Mouse (Mus musculus): ENCODE measurements at regions not wholly inside any gene's neighbourhood (a gene's known extent, or its start where the extent isn't known, plus 50 kb on each side); places are given as distances from the start of the nearest gene placed in this dataset.

DNA sequence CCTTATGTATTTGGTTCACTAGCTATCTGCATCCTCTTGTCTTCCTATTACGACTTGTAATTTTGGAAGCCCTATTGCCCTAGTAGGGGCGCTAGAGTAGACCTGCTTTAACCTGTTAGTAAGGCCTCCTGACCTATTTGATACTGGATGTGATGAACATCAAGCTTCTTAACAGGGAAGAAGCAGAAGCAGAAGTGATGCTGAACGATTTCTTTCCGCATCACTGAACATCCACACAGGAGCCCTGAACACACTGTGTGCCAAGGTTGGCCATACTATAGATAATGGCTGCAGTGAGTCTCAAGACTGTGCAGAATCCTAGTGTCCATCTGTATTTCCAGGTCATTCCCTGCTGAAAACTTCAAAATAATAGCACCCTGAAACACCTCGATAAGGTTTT lies 151.0 kb downstream of the Gm9733 start:
- no peak for ATAC-seq (ENCODE audit: insufficient number of reproducible peaks, low FRiP score, low TSS enrichment, low read depth)
- WGBS, result 93% methylated on average over 5 of the region's 5 CpGs
- H3K9ac ChIP-seq, result no peak overlapping the region
- no peak overlapping the region for H3K4me2 ChIP-seq
- no peaks in the 10 kb centered on the region for H3K4me1 ChIP-seq
- H3K4me3 ChIP-seq, result no peak overlapping the region
- H3K36me3 ChIP-seq, result no peaks in the 10 kb centered on the region
- H3K9me3 ChIP-seq, result no peaks in the 10 kb centered on the region
- no peak overlapping the region for H3K27ac ChIP-seq
- H3K27me3 ChIP-seq, result no peaks in the 10 kb centered on the region

DNA sequence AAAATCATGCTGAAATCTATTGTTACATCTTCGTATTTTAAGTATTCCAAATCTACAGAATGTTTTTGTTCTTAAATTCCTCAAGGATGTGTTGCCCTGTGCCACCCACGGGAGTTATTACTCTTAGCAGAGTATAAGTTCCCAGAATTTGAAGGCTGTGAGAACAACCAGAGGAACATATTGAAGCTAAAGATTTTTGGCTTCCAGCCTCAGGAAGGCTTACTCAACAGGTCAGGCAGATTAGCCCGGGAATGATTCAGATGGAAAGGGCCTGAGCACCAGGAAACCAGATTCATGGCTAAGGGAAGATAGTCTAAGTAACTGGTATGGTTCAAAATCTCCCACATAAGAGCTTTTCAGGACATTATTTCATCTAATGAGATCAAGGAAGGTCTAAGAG lies 145.4 kb downstream of the Gm9733 start:
- Histone ChIP-seq H3K36me3 (no peaks in the 10 kb centered on the region), H3K27ac (no peak overlapping the region), H3K9me3 (no peaks in the 10 kb centered on the region), H3K27me3 (no peaks in the 10 kb centered on the region), H3K4me3 (no peak overlapping the region), H3K4me2 (no peak overlapping the region), H3K4me1 (no peaks in the 10 kb centered on the region), H3K9ac (no peak overlapping the region)
- no peak for ATAC-seq (ENCODE audit: insufficient number of reproducible peaks, low FRiP score, low TSS enrichment, low read depth)
- WGBS, result 71% methylated on average over 3 of the region's 3 CpGs

DNA sequence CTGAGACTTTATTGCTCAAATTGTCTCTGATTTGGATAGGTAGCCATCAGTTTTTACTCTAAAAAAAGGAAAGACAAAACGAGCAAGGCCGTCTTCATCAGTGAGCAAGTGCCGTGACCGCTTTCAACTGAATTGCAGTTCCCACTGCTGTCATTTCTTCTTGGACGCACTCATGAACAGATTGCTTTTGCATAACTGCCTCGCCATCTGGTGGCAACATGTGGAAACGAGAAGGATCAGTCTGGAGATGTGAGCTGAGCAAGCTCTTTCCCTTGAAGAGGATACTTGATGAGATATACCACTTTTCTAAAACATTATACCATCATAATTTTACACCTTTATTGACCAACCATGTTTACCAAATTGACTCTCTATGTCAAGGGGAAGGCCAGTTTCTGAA lies 137.7 kb downstream of the Gm9733 start:
- WGBS, result 5% methylated on average over 7 of the region's 7 CpGs
- no peak overlapping the region for H3K9ac ChIP-seq
- H3K36me3 ChIP-seq, result no peaks in the 10 kb centered on the region
- no peak overlapping the region for H3K4me2 ChIP-seq
- no peak overlapping the region for H3K27ac ChIP-seq
- no peaks in the 10 kb centered on the region for H3K27me3 ChIP-seq
- no peak for ATAC-seq (ENCODE audit: insufficient number of reproducible peaks, low FRiP score, low TSS enrichment, low read depth)
- H3K4me1 ChIP-seq, result no peaks in the 10 kb centered on the region
- no peak overlapping the region for H3K4me3 ChIP-seq
- no peaks in the 10 kb centered on the region for H3K9me3 ChIP-seq

DNA sequence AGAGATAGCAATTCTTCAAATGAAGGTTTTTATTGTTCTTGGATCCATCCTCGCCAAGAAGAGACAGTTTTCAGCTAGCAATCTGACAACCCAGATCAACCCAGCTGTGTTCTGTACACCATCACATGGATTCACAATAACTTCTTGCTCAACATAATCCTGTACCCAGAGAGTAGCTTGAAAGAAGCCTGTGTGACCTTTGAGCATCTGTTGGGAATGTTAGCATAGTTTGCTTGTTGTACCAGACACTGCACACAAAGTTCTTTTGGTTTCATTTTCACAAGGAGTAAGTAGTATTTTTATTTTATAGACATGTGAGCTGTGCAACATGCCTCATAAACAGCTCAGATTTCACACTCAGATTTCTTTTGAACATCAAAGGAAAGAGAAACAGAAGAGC lies 136.0 kb downstream of the Gm9733 start:
- no peaks in the 10 kb centered on the region for H3K36me3 ChIP-seq
- no peaks in the 10 kb centered on the region for H3K9me3 ChIP-seq
- H3K27me3 ChIP-seq, result no peaks in the 10 kb centered on the region
- ATAC-seq (ENCODE audit: insufficient number of reproducible peaks, low FRiP score, low TSS enrichment, low read depth), result no peak
- no peaks in the 10 kb centered on the region for H3K4me1 ChIP-seq
- WGBS, result 43% methylated on average over 1 of the region's 1 CpGs
- no peak overlapping the region for H3K9ac ChIP-seq
- H3K4me3 ChIP-seq, result no peak overlapping the region
- no peak overlapping the region for H3K4me2 ChIP-seq
- H3K27ac ChIP-seq, result no peak overlapping the region

DNA sequence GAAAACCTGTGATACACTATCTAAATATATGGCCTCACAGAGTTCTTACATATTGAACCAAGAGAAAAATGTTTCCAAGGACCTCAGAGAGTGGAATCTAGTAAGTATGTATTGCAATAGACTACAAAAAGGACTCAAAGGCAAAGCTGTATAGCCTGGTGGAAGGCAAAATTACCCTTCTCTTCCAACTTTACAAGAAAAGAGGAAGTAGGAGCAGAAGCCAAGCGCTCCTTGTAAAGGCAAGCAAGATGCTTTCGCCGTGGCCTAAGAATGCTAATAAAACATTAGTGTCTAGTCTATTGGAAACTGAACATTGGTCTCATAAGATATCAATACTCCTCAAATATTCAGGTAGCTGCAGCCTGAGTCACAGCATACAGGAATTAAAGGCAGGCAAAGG lies 134.0 kb downstream of the Gm9733 start:
- Histone ChIP-seq H3K27me3 (no peaks in the 10 kb centered on the region), H3K27ac (no peak overlapping the region), H3K4me2 (no peak overlapping the region), H3K9me3 (no peaks in the 10 kb centered on the region), H3K4me1 (no peaks in the 10 kb centered on the region), H3K4me3 (no peak overlapping the region), H3K9ac (no peak overlapping the region), H3K36me3 (no peaks in the 10 kb centered on the region)
- no peak for ATAC-seq (ENCODE audit: insufficient number of reproducible peaks, low FRiP score, low TSS enrichment, low read depth)
- WGBS, result 65% methylated on average over 3 of the region's 3 CpGs

DNA sequence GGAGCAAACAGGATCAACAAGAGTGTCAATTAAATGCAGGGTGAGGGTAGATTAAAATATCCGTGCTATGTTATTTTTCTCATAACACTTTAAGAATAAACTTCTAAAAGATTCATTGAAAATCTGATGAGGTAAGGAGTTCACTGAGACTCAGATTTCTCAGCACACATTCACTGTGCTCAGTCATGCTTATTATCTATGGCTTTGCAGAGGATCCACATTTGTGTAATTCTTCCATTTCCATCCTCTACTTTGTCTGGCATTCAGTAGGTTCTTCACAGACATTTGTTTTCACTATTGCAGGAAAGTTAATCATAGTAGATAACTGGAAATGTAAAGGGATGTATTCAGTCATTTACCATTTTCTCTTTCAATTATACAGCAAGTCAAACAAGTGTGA lies 131.8 kb downstream of the Gm9733 start:
- H3K4me3 ChIP-seq, result no peak overlapping the region
- ATAC-seq (ENCODE audit: insufficient number of reproducible peaks, low FRiP score, low TSS enrichment, low read depth), result no peak
- H3K9me3 ChIP-seq, result no peaks in the 10 kb centered on the region
- no peak overlapping the region for H3K27ac ChIP-seq
- H3K9ac ChIP-seq, result no peak overlapping the region
- no peaks in the 10 kb centered on the region for H3K36me3 ChIP-seq
- H3K27me3 ChIP-seq, result no peaks in the 10 kb centered on the region
- H3K4me1 ChIP-seq, result no peaks in the 10 kb centered on the region
- H3K4me2 ChIP-seq, result no peak overlapping the region
- 65% methylated on average over 1 of the region's 1 CpGs for WGBS

DNA sequence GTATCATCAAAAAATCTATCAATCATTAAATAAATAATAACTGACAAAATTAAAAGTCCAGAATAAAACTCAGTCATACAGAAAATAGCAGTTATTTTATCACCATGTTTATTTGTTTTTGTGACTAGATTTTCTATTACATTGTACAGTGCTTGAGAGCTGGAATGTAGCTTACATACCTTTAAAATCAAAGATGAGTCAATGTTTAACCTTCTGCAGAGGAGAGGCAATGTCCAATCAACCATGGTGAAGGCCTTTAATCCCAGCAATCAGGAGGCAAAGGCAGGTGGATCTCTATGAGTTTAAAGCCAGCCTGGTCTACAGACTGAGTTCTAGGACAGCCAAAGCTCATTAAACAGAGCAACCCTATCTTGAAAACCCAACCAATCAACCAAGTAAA lies 131.1 kb downstream of the Gm9733 start:
- no peak for ATAC-seq (ENCODE audit: insufficient number of reproducible peaks, low FRiP score, low TSS enrichment, low read depth)
- H3K27ac ChIP-seq, result no peak overlapping the region
- H3K9me3 ChIP-seq, result no peaks in the 10 kb centered on the region

DNA sequence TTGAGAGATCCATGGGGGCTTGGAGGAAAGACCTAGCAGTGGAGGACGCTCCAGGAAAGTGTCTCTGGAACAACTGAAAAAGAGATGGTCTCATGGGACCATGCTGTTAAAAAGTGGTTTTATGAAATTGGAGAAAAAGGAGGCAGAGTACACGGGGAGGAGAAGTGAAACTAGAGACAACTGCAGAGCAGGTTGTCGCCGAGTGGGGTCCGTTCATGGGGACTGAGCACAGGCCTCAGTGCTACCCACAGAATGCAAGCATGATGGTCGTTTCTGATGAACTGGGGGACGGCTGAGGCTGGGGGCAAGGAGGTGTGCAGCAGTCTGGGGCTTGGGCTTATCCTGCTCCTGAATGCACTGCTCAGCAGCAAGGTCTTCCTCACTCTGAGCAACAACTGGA lies 129.3 kb downstream of the Gm9733 start:
- no peaks in the 10 kb centered on the region for H3K4me1 ChIP-seq
- no peak overlapping the region for H3K4me2 ChIP-seq
- no peaks in the 10 kb centered on the region for H3K27me3 ChIP-seq
- no peak overlapping the region for H3K9ac ChIP-seq
- 72% methylated on average over 7 of the region's 7 CpGs for WGBS
- no peak for ATAC-seq (ENCODE audit: insufficient number of reproducible peaks, low FRiP score, low TSS enrichment, low read depth)
- H3K4me3 ChIP-seq, result no peak overlapping the region
- H3K27ac ChIP-seq, result no peak overlapping the region
- H3K9me3 ChIP-seq, result no peaks in the 10 kb centered on the region
- no peaks in the 10 kb centered on the region for H3K36me3 ChIP-seq

More for the DNA sequence above, 131.1 kb downstream of the Gm9733 start:
- Histone ChIP-seq H3K27me3 (no peaks in the 10 kb centered on the region), H3K4me1 (no peaks in the 10 kb centered on the region), H3K9ac (no peak overlapping the region), H3K36me3 (no peaks in the 10 kb centered on the region), H3K4me2 (no peak overlapping the region), H3K4me3 (no peak overlapping the region)

DNA sequence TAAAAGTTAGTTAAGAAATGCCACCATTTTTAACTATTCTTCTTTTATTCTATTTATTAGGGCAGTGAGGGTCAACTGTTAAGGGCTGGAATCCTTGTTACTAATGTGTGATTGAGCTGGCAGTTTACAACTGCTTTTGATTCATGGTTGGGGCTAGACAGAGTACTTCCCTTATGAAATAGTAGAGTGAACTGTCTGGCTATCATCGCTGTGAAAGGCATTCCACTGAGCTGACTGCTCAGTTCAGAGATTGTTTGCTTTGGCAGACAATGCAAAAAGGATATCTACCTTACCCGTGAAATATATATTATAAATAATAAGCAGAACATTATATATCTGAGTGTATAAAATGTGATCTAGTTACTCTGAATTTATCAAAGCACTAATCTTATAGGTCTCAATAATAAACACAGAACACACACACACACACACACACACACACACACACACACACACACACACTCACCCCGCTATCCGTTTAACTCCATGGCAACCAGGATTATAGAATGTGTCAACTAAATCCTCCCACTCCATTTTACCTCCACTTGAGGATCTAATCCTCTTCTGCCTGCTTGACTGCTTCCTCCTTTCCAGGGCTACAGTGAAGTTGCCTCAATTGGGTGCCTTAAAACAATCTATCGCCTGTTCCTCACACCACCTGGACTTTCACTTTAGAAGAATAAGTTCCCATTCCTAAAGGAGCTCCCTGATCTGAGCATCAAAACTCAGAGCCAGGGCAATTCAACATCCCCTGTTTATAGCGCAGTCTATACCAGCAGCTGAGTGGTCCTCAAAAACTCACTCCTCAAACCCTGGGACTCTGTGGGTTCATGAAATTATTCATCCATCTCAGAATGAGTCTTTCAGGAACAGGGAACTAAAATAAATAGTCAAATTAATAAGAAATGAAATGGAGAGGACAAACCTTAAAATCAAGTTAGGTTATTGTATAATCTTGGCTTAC lies 126.6 kb downstream of the Gm9733 start:
- ATAC-seq (ENCODE audit: insufficient number of reproducible peaks, low FRiP score, low TSS enrichment, low read depth), result no peak
- H3K36me3 ChIP-seq, result no peaks in the 10 kb centered on the region
- H3K9me3 ChIP-seq, result no peaks in the 10 kb centered on the region
- no peak overlapping the region for H3K4me2 ChIP-seq
- no peak overlapping the region for H3K9ac ChIP-seq
- no peaks in the 10 kb centered on the region for H3K27me3 ChIP-seq
- no peak overlapping the region for H3K27ac ChIP-seq
- no peak overlapping the region for H3K4me3 ChIP-seq
- H3K4me1 ChIP-seq, result no peaks in the 10 kb centered on the region
- 71% methylated on average over 6 of the region's 6 CpGs for WGBS

DNA sequence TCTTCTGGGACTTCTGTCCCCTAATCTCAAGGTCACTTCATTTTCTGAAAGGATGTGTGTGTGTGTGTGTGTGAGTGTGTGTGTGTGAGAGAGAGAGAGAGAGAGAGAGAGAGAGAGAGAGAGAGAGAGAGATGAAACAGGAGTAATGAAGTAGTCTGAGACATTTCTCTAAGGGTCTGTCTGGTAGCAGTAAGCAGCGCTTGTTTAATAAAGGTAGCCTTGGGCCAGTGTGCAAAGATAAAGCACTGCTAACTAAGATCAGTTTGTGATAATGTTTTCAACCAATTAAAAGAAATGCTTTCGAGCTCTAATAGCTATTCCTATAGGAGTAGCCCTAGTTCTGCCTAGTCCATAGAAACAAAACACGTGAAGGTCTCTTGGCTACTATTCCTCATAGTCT lies 119.7 kb downstream of the Gm9733 start:
- ATAC-seq (ENCODE audit: insufficient number of reproducible peaks, low FRiP score, low TSS enrichment, low read depth), result no peak

DNA sequence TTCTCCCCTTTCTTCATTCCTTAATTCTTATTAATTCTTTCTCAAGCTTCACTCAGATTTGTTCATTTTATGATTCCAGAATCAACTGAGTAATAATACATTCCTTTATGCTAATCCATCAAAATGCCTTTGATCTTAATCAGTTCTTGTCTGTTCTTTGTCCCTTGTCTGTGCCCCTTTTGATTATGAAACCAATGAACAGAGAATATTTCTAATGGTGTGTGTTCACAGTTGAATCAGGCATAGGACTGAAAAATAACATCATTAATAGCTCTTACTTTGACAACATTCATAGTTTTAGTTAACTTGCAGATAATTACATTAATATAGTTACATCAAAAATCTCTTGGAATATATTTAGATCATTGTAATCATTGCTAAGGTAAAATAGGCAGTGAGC lies 114.5 kb downstream of the Gm9733 start:
- Histone ChIP-seq H3K27me3 (no peaks in the 10 kb centered on the region), H3K4me2 (no peak overlapping the region), H3K27ac (no peak overlapping the region), H3K36me3 (no peaks in the 10 kb centered on the region), H3K4me1 (no peaks in the 10 kb centered on the region), H3K9ac (no peak overlapping the region), H3K9me3 (no peaks in the 10 kb centered on the region), H3K4me3 (no peak overlapping the region)
- no peak for ATAC-seq (ENCODE audit: insufficient number of reproducible peaks, low FRiP score, low TSS enrichment, low read depth)

More for the DNA sequence above, 119.7 kb downstream of the Gm9733 start:
- no peak overlapping the region for H3K4me3 ChIP-seq
- H3K36me3 ChIP-seq, result no peaks in the 10 kb centered on the region
- H3K9me3 ChIP-seq, result no peaks in the 10 kb centered on the region
- WGBS, result 75% methylated on average over 3 of the region's 3 CpGs
- no peaks in the 10 kb centered on the region for H3K4me1 ChIP-seq
- no peak overlapping the region for H3K27ac ChIP-seq
- no peak overlapping the region for H3K4me2 ChIP-seq
- H3K27me3 ChIP-seq, result no peaks in the 10 kb centered on the region
- H3K9ac ChIP-seq, result no peak overlapping the region

DNA sequence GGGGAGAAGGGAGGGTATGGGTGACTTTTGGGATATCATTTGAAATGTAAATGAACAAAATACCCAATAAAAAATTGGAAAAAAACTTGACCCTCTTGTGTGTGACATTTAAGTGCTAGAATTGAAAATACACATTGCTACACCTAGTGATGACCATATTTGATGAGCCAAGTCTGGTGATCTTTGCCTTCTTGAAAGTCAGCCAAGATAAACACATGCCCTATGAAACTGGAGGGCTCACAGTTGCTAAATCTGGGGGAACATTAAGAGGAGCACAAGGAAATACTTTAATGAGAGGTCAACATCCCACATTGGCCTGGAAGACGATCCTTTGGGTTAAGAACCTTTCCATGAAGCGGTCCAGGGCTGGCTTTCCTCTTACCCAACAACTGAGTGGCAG lies 112.8 kb downstream of the Gm9733 start:
- no peak overlapping the region for H3K4me2 ChIP-seq
- no peaks in the 10 kb centered on the region for H3K4me1 ChIP-seq
- no peak overlapping the region for H3K9ac ChIP-seq
- no peak for ATAC-seq (ENCODE audit: insufficient number of reproducible peaks, low FRiP score, low TSS enrichment, low read depth)
- H3K36me3 ChIP-seq, result no peaks in the 10 kb centered on the region
- H3K27me3 ChIP-seq, result no peaks in the 10 kb centered on the region
- WGBS, result 65% methylated on average over 2 of the region's 2 CpGs
- H3K9me3 ChIP-seq, result no peaks in the 10 kb centered on the region
- no peak overlapping the region for H3K4me3 ChIP-seq
- H3K27ac ChIP-seq, result no peak overlapping the region

DNA sequence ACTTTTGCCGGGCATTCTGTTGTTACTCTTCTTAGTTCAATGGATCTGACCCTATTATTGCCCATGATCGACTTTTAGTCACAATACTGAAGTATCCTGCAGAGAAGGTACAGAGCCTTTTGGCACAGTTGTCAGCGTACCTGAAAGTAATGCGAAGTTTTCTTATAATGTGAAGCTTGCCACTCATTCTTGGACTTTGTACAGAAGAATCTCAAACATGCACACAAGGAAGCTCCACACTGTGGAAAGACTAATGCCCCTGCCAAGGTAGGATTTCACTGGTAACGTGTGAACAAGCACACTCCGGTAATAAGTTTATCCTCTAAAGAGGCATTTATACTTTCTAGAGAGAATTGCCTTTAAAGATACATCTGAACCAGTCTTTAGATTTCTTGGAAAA lies 108.8 kb downstream of the Gm9733 start:
- H3K9ac ChIP-seq, result no peak overlapping the region
- no peak overlapping the region for H3K4me3 ChIP-seq
- 81% methylated on average over 6 of the region's 6 CpGs for WGBS
- H3K9me3 ChIP-seq, result no peaks in the 10 kb centered on the region
- no peaks in the 10 kb centered on the region for H3K4me1 ChIP-seq
- H3K4me2 ChIP-seq, result no peak overlapping the region
- H3K27me3 ChIP-seq, result no peaks in the 10 kb centered on the region
- H3K36me3 ChIP-seq, result no peaks in the 10 kb centered on the region
- no peak overlapping the region for H3K27ac ChIP-seq
- no peak for ATAC-seq (ENCODE audit: insufficient number of reproducible peaks, low FRiP score, low TSS enrichment, low read depth)
